Mouse (Mus musculus) kidney, postnatal 14 days (tissue): ENCODE results near the gene Srgap2.

ENCODE experiments used
- DNase-seq: peaks from one replicate; pipeline ENCODE4 v3.0.0; 2022; ENCODE audit warnings: mixed read lengths

Gene Srgap2

DNA sequence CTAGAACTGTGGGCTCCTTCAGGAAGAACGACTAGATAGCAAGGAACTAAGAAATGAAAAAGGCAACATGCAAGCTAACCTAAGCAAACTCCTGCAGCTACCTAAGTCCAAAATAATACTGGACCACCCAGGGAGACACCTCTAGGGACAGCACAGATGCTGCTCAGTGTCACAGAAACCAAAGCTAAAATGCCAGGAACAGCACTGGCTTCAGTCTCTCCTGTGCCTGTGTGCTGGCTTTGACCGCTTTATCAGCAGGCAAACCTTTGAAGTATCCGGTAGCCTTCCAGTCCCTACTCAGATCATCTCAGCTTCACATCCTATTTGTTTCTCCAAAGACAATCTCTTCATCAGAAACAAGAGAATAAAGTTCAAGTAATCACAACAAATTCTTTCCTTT lies 123.6 kb downstream of the Srgap2 start:
- no peak for DNase-seq

DNA sequence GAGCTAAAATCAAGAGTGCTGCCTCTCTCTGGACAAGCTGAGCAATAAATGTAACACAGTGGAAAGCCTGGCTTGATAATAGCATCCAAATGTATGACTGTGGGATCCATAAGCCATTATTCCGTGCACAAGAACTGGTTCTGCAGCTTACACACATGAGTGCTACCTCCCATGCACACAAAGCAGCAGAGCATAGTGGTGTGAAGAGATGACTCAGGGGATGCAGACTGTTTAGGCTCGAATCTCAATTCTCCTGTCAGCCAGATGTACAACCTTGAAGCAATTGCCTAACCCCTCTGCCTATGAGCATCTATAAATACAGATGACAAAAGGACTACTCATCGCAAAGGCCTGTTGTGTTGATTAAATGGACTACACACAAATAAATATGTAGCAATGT lies 126.3 kb downstream of the Srgap2 start:
- DNase-seq = no peak

DNA sequence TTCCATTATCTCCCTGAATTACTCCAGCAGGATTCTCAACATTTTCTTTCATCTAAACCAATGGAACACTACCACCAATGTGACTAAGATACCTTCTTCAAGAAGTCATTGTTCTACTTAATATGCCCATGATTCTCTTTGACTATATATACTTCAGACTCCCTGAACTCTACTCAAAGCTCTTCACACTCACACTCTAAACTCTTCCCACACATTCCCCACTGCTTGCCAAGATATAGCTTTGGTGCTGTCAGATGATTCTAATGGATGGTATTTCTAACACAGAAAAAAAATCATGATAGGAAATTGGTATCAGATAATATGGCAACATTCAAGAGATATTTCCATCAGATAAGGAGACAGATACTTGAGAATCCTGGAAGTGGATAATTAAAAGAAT lies 129.0 kb downstream of the Srgap2 start:
- no peak for DNase-seq

DNA sequence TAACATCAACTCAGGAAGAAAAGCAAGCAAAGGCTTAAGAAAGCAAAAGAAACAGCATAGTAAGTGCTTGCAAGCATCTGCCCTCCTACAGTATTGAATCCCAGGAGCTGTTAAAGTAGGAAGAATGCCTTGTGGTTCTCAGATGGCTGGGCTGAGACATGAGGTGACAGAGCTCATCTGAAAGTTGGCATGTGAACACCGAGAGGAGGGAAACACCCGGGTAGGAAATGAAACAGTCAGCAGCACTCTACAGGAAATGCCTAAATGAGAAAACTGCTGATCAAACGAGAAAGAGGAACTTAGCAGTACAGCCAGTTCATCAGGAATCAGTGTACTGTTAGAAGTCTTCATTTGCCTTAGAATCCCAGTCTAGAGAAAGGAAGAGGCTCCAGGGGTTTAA lies 142.7 kb downstream of the Srgap2 start:
- peak; percentile 37 for DNase-seq

DNA sequence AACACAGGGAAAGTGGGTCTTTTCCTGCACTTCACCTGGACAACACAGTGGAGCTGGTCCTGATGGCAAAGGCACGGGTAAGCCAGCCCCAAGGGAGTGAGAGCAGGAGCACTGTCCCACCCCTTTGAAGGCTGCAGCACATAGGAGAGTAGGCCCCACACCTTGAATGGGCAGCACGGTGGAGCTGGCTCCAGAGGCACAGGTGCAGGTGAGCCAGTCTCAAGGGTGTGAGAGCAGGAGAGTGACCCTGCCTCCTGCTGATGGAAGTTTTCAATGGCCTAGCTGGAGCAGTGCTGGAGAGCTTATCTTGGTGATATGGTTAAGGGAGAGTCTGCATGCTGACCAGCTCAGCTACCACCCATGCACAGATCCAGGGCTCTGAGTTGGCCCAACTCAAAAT lies 145.0 kb downstream of the Srgap2 start:
- DNase-seq = no peak

DNA sequence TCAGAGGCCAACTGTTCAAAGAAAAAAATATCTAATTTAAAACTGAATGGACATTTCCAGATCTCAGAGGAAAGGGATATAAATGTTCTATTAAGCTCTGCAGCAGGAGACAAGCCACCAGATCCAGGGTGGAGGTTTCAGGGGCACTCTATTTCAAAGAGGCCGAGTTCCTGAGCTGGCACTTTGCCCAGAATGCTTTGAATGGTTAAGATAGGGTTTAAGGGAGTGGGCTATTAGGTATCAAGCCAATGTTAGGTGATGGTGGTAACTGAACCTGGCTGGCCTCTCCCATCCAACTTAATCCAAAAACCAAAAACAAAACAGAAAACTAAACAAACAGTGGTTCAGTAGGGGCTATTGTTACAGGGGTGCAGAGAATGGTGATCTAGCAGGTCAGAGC lies 146.9 kb downstream of the Srgap2 start:
- DNase-seq = peak; percentile 44

DNA sequence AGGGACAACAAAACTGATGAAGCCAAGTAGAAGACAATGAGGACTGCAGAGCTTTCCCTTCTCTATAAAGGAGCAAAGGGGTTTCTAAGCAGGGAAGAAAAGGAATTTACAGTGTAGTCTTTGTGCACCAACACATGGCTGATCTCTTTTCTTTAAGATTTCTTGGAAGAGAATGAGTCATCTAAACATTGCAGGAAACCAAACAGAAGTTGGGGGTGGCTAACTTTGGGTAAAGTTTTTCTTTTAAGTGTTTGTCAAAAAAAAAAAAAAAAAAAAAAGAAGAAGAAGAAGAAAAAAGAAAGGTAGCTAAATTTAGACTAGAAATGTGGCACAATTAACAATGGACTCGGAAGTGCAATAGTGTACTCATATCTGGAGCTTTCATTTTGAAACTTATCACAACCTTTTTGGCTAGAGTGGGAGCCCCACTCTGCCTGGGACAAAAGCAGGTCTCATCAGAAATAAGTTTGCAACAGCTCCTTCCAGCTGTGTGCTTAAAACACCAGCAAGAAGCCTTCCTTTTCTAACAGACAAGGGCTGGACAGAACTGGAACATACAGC lies 148.2 kb downstream of the Srgap2 start:
- DNase-seq = no peak

DNA sequence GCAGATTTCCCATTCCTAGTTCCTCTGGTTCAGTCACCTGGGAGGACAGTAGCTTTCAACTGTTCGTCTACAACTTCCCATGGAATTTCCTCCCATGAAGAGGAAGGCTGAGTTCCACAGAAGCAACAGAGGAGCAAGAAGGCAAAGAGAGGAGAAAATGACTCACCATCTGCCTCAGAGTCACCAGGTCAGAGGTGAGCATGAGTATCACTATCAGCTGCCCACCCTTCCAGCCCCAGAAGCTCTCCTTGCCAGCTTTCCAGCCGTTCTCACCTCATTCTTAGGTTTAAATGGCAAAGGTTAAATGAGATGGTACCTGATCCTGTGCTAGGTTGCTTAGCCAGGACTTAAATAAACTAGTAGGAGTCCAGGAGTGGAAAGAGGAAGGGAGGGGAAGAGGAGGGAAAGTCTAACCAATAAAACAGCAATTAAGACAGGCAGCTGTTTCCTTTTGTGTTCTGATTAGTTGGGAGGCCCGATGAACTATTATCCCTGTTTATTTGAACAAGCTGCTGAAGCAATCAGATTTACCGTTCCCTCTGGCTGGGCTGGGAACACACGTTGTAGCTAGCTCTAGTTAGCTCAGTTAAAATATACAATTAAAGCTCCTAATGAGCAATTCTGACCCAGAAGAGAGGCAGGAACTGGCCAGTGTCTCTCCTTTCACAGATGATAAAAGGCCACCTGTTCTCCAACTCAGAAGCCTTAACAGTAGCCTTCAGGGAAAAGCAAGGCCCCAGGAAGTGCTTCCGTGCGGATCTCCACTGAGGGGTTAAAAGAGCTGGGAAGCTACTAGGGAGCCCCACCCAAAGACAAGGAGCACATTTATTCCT lies 148.9 kb downstream of the Srgap2 start:
- DNase-seq = no peak

DNA sequence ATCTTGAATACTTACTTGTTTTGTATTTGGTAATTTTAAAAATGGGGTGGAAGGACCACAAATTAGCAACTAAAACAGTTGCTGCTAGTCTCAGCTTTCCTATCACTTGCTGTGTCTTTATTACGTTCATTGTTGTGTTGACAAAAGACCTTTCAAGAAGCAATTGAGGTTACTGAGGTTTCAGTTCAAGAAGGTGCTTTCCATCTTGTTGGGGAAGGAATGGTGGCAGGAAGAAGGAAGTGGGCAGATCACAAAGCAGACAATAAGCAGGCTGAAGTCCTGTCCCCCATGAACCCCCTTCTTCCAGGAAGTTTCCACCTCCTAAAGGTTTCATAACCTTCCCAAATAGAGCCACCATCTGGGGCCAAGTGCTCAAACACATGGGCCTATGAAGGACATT lies 161.3 kb downstream of the Srgap2 start:
- DNase-seq = no peak

DNA sequence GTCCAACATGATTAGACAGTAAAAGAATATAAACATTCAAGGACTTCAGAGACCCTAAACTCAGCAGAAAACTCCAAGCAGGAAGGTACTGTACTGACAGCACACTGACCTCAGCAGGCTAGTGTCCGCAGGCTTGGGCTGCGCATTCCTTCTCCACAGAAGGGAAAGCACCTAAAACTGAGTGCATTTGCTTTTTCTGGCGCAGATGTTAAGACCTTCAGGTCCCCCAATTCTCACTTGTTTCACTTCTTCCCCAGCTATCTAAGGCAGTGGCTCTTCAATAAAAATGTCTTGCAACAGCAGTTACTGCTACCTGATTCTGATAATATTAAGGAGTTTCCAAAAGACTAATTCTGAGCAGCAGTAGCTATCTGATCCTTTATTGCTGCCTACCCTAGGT lies 162.7 kb downstream of the Srgap2 start:
- DNase-seq = no peak

DNA sequence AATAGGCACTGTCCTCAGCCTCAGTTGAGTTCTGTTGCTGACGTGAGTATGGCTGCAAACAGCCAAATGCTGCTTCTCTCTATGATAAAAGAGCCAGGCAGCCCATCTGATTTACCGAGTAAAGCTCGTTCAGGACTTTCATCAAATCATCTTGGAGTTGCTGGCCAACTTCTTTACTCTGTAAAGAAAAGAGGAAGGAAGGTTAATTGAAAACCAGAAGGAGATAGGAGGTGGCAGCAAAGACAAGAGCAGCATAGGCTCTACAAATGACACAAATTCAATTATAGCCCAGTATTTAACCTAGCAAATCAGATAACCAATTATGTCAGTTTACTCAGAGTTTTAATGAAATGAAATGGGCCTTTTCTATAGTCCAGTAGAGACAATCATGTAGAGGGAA lies 163.3 kb downstream of the Srgap2 start:
- DNase-seq = no peak

DNA sequence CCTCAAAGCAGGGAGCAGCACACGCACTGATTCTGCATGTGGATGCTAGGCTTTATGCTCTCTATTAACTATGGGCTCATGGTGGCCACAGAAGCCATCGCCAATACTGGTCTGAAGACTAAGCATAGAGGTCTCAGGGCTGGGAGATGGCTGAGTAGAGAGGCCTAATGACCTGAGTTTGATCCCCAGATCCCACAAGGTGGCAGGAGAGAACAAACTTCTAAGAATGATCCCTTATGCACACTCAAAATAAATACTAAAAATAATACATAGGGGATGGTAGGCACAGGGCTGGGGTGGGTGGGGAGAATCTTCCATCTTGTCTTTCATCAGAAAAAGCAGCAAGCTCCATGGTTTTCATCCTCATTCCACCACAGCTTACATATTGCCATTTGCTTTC lies 165.1 kb downstream of the Srgap2 start:
- DNase-seq = peak; percentile 21

DNA sequence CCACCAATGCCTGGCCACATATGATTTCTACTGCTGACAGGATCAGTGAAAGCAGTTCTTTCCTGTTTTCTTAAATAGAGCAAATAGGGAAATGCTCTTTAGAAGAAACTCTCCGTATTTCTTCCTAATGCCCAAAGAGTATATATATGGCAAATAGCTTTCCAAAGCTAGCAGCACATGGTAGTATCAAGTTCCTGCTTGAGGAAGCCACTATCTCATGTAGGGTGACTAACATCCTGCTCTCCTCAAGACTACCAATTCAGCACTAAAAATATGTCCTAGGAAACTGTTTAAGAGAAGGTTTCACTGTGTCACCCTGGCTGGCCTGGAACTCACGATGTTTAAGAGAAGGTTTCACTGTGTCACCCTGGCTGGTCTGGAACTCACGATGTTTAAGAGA lies 166.4 kb downstream of the Srgap2 start:
- DNase-seq = no peak

DNA sequence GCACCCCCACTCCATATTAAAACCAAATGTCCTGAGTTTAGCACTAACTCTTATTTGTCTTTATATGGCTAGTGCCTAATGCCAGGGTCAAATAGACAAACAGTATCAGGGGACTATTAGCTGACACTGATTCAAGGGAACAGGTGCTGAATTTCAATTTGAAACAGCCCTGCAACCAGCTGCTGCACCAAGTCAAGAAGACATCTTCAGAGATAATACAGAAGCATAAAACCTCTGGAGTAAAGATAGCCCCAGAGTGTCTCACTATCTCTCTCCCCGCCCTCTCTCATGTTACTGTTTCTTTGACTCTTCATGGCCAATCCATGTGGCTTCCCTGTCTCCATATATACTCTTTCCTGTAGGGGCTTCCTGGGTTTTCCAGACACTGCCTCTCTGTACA lies 167.5 kb downstream of the Srgap2 start:
- no peak for DNase-seq

DNA sequence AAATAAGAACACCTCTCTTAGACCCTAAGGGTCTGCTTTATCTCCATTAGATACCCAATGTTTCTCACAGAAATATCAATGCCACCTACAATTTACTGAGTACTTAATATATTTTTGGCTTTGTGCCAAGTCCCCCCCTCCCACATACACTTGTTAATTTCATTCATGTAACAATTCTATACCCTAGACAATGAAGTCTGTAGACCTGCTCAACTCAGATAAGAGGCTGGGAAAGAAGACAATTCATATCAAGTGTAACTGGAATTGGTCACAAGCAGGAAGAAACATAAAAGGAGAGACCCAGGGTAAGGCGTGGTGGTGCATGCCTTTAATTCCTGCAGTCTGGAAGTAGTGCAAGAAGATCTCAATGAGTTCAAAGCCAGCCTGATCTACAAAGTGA lies 169.9 kb downstream of the Srgap2 start:
- DNase-seq = no peak

DNA sequence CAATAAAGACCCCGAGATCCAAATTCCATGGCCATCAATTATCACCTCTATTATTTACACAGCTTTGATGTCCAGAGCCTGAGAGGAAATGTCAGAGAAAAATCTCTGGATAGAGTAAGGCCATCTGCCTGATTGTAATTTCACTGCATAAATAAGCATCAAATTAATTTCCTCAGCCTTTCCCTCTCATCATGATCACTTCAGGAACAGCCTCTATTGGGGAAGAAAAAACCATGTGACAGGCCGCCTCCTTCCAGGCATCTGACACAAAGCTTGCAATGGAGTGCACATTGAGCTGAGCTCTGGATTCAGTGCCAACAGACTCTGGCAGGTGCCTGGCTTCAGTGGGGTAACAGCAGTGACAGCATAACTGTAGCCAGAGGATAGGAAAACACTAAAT lies 175.7 kb downstream of the Srgap2 start:
- peak; percentile 10 for DNase-seq

DNA sequence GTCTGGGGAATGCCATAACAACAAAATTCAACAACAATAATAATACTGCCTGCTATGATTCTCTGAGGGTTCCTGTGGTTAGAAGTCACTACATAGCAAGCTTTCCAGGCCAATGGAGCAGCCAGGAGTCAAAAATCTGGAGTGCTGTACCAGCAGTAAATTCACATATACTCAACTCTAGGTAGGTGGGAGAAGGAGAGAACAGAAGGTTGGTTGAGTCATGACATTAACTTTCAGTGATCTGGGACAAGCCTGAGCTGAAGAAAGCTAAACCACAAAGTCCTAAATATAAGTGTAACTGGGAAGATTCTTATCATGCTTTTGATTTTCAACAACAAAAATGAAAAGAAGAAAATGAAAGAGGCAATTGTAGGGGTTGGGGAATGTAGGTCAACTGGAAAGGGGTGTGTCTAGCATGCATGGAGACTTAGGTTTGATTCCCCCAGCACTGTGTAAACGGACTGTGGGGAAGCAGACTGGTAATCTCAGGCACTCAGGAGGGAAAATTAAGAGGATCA lies 177.1 kb downstream of the Srgap2 start:
- no peak for DNase-seq

DNA sequence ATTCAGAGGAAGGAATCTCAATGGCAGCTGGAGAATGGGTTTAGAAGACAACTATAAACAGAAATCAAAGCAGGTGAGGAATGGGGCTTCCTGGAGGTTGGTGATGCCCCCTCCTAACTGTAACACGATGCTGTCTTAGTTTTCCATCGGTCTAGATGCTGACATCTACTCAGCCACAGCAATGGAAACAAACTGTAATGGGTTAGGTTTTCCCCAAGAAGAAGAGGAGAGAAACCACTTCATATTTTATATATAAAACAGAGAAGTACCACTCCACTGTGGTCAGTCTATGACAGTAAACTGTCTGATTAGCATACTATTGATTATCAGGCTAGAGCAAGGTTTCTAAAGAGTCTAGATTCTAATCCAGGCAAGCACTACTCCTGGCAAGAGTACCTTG lies 179.4 kb downstream of the Srgap2 start:
- DNase-seq = no peak

DNA sequence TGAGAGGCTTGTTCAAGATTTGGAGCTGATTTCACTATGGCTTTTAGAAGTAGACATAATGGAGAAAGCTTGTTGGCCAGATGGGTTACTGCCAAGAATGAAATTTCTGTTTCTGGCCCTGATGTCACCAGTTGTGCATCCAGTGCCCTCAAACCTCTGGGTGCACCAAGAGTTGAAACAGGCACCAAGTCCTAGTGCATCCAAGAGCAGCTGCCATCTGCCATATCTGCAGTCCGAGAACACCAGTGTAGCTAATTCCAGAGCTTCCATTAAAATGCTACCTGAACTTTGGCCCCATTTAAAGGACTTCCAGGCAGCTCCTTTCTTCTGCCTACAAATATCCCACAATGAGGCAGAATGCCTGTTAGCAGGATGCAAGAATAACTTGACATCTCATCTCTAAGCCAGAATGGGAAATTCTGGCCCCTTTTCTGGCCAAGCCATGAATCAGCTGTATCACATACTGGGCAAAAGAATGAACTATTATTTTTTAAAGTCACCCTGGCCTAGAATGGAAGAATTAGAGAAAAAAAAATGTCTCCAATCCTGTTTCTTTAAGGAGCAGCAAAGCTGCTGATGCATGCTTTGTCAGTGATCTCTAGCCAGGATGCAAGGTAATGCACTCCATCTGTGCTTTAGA lies 180.1 kb downstream of the Srgap2 start:
- no peak for DNase-seq

DNA sequence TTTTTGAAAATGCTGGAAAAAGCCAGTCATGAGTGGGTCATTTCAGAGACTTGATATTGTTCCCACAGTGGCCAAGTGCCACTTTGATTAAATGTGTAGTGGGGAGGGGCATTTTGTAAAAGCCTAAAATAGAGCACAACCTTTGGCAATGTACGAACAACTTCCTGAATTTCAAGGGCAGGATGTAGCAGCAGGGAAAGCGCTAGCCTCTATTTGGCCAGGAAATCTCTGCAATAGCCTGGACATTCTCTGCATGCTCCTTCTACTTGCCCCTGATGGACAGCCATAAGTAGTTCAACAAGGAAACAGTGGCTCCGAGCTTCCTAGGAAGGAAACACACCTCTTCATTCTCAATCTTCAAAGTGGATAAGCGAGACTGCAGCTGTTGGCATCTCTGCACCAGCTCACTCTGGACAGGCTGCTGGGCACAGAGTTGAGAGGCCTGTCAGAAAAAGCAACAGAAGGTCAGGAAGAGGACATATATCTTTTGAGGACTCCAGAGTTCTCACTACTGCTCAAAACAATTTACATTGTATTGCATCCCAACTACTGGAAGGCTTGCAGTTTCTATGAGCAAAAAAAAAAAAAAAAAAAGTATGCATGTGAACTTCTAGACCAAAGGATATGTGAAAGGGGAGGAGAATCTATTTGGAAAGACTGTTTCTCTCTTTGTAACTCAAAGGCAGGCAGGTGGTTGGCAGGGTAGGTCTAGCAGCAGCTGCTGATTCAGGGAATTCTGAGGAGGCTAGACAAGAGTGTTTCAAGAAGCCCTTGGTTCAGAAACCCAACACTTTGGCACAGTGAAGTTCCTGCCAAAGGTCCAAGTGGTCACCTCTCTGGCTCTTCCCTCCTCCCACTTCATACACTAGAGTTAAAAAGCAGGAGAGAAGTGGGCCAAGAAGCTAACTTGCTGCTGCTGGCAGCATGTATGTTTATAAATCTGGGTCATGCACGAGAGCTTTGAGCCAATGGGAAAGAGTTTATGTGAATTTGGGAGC lies 181.4 kb downstream of the Srgap2 start:
- peak; percentile 51 for DNase-seq

DNA sequence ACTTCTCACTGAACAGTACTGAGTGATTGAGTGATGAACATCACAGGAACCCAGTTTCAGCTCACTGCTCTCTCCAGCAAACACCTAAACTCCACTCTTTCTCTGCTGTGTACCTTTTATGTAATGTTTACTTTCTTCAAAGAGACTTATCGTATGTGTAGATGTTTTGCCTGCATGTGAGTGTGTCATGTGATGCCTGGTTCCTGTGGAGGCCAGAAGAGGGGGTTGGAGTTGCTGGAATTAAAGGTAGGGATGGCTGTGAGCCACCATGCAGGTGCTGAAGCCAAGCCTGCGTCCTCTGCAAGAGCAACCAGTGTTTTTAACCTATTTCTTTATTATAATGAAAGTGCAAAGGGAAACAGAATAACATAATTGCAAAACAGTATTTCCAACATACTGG lies 182.5 kb downstream of the Srgap2 start:
- no peak for DNase-seq

DNA sequence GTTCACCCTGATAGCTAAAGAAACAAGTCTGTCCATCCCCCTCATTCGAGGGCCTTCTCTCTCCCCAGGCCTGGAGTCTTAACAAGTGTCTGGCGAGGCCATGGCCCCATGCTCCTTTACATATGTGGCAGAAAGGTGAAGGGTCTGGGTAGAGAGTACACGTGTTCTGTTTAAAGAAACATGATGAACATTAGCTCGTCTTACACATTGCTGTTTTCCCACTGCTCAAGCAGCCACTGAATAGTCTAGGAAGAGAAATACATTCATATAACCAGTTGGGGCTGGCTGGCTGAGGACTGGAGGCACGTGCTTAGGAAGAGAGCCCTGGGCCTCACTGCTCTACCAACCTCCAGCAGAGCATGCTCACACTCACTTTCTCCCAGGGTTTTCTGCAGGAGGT lies 191.1 kb downstream of the Srgap2 start:
- DNase-seq = peak; percentile 21

DNA sequence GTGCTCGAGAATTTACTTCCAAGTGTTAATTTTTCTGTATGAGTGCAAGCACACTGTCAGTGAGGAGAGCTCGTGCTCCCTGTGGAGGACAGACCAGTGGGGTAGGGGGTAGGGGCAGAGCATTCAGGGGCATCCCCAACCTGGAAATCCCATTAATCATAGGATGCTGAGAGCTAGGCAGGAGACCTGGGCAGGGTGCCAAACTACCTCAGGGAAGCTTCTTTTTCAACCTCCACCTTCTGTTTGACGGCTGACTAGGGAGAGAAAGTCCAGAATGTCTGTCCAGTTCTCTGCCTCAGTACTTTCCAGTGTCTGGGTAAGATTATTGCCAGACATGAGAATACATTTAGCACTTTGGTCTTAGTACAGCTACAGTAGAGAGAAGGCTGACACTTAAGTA lies 191.5 kb downstream of the Srgap2 start:
- DNase-seq = peak; percentile 62
